Mouse (Mus musculus): ENCODE measurements around the gene Amer2.
A peak's percentile ranks its signal among the peaks of the same experiment; 100 is the strongest.
"Not testable (repeated sequence)": the region's sequence is repeated elsewhere in the genome, so short reads cannot be mapped to it uniquely, and the experiment has no call there.

Amer2 gene

DNA sequence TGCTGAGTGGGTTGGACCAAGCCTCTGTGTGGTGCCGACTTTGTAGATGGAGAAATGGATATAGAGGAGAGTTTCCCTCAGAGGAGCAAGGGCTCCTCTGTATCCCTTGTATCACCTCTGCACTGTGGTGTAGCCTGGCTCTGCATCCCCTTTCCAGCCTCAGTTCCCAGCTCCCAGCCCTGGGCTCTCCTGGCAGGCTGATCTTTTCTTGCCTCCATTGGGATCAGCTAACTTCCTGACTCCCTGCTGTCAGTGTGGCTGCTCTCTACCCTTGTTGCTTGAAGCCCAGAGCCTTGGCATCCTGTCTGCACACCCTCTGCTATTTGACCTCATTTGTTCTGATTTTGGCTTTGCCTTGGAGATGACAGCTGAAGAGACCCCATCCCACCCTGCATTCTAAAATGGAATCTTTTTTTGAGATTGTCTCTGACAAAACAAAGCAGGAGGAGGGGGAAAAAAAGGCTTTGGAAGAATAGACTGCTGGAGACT lies at the start of gene Amer2:
TSS of gene Amer2 (plus strand) at position 439 of the 489 bp plus-strand sequence.
- DNase-seq, result no peak

DNA sequence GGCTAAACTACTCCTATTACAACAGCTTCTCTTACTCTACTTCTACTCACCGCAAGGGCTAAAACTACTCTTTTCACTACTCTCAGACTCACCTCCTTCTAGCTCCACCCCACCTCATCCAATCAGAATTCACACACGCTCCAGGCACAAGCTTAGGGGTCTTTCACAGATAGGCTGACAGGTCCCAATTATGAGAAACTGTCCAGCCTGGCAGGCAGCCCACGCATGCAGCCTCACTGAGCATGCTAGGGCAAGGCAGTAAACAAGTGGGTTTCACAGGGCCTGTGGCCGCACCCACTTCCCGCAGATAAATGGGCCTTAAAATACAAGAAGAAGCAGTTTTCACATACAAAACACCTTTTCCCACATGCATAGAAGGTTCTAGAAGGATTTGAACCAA lies 33.1 kb upstream of the Amer2 start:
- not testable (repeated sequence) for DNase-seq

DNA sequence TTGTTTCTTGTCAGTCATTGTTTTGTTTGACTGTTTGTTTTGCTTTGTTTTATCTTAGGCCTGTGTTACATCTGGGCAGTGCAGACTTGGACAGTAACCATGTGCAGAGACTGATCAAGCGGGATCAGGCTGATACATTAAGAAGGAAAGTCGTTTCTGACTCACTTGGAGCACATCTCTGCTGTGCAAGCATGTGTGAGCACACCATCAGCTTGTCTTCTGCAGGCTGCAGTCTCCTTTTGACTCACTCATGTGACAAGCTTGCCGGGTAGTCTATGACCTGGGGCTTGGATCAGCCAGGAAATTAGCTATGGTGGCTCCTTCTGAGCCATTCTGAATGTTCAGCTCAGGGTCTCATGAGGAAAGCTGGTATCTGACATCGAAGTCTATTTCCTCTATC lies 32.5 kb upstream of the Amer2 start:
- DNase-seq, result no peak

DNA sequence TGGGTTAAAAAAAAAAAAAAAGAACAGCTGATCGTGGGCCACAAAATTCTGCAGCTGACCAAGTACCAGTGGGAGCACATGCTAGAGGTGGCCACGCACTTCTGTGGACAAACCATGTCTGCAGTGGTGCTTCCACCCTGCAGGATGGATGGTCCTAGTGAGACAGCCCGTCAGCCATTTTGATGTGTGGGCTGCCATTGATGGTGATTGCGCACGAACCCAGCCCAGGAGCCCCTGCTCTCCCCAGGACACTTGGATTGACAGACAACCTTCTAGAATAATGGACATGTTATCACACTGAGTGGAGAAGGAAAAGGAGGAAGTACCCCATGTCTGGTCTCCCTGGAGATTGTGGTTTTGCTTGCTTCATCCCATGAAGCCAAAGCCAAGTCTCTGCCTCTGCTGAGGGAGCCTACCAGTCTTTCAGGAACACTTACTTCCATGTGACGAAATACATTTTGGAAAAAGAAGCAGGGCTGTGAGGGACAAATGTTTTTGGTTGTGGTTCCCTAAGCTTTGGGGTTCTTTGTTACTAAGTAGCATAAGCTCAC lies 27.7 kb upstream of the Amer2 start:
- DNase-seq, result no peak

DNA sequence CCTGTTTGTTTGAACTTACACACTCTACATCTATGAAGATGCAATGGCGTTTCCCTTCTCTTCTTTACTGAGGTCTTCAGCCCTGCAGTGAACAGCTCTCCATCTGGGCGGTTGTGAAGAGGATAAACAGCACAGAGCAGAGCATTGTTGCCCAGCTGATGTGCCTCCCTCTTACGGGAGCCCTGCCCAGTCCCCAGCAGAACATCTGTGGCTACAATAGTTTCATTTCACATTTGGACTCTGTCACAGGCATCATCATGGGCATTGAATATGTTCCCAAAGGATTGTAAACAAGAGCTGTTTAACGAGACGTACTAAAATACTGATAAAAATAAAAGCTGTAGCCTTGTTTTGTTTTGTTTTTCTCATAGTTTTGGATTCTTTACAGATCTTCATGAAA lies 14.7 kb upstream of the Amer2 start:
- no peak for DNase-seq

DNA sequence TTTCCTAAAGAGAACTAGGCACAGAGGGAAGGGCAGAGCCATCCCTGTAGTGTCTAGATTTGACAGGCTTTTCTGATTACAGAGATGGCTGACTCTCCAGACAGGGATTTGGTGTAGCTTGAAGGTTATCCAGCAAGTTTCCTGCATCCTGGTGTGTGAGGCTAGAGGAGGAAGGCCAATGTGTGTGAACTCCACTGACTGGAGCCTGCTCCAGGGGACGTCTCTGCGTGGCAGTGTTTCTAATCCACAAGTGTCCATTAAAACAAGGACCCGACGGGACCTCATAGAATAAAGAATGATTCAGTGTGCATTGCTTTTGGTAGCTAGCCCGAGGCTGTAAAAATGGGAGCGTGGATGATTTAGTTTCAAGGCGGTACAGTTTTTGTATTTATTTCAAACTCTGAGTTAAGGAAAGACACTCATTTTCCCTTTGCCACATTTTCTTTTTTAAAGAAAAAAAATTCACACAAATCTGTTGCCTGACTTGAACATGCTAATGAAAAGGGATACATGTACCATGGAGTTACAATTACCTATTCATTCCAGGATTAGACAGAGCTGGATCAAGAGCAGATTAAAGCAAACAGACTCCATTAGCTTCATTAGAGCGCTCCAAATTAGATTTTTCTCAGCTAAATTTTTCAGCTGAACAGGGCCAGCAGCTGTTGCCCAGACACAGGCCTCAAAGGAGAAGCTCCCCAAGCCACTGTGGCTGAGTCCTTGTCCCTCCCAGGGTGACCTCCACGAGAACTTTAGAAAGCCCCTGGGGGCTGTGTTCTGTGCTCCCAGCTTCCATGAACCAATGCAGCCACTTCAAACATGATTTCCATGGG lies 11.5 kb upstream of the Amer2 start:
- DNase-seq, result no peak

DNA sequence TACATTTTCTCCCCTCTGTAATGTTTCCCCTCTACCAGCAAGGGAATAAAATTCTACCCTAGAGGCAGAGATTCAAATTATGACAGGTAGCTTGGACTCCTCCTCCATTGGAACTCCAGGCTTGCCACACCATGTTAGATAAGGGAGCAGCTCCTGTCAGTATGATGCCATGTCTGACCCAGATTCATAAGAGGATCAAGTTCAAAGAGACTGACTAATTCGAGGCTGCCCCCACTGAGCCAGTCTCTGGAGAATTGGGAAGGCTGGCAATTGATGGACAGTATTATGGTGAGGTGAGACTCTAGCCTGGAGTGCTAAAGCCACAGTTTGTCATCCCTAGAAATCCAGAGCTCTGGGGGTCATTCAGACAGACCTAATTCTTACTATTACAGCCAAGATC lies 6.3 kb upstream of the Amer2 start:
- no peak for DNase-seq

DNA sequence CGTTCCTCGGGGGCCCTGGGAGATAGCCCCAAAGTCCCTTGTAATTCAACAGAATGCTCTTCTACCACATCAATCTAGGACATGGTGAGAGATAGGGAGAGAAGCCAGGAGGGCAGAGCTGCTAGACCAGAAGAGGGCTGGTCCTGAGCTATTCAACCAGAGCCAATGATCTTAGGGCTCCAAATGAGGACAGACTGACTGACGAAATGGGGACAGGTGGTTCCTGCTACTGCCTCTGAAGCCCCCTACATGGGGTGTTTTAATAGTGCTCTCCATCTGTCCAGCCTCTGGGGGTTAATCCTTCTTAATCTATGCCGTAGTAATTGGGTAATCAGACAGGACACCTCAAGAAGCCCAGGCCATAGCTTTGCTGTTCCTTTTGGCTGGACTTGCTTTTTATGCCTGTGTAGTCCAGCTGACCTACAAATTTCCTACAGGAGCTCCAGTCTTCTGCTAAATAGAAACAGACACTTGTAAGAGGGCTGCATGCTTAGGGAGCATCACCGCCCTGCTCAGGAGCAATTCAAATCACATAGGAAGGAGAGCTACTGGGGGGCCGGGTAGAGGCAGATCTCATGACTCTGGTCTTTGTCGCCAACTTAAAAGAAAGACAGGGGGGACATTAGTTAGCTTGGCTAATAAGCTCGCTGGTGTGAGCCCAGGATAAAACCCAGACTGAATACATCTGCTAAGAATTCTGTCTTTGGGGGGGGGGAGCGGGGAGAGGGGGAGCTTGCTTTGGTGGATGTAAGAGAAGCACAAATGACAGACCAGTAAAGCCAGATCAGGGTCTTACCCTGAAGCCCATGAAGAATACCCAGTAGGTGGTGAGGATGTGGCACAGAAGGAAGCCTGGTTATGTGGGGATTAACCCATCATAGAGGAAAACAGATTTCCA lies 4.0 kb upstream of the Amer2 start:
- DNase-seq, result no peak

DNA sequence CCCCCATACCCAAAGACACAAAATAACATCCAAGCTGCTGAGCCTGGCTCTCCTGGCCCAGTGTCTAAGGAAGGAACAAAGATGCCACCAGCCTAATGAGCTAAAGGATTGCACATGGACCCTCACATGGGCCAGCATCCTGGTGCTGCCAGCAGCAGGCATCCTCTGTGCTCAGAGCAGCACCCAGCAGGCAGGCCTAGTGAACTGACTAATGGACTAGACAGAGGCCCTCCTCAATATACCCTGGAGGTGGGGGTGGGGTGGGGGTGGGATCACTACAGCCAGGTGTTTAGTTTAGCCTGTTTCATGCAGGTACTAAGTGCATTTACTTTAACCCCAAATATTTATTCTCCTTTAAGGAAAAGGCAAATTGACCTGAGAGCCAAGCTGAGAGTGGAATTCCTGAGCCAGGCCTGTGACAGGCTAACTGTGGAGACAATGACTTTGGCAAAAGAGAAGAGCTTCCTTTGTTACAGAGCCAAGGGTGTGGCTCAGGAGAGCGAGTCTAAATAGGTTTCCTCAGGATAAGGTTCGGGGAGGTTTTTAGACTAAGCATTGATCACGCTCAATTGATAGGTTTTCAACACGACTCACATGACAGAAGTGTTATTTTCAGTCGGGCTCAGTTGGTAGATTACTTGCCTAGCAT lies 3.3 kb upstream of the Amer2 start:
- DNase-seq, result no peak

DNA sequence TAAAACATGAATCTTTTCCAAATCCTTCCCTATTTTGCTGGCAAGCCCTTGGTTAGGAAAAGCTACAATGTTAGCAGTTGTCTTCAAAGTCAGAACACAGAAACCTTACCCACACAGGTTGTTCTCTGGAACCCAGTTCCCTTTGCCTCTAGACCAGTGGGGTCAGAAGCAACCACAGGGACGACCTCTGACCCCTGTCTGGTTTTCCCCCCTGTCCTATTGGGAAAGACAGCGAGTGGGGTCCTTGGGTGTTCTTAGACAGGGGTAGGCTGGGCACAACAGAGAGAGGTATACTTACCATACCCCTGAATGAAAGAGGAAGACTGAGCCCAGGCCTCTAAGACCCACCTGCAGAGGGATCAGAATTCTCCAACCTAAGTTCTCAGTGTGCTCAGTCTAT lies 4.0 kb downstream of the Amer2 start:
- no peak for DNase-seq

DNA sequence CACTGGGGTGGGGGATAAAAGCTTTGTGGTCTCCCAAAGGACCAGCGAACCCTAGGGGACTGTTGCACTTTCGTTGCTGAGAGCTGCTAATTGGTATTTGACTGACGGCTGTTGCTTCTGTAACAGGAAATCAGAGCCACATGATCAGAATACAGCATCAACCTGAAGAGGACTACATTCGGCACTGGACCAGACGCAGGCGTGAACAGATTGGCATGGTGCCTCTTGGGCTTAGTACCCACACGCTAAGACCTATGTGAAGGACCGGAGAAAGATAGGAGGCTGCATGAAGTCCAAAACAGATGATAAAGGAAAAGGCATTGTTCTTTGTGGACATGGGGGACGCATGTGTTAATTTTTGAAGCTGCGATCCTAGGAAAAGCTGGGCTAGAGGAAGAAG lies 4.5 kb downstream of the Amer2 start:
- no peak for DNase-seq

DNA sequence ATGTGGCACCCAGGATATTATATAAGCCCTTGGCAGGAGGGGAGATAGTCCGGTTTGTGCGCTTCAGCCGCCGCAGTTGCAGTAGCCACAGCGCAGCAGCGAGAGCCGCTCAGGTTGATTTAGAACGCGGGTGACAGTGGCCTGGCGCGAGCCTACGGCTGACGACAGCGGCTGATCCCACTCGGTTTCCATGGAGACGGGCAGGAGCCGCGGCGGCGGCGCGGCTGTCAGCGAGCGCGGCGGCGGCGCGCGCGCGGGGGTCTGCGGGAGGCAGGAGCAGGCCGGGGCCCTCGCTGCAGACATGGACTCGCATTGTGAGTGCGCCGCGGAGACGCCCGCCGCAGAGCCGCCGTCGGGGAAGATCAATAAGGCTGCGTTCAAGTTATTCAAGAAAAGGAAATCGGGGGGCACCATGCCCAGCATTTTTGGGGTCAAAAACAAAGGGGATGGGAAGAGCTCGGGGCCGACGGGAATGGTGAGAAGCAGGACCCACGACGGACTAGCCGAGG lies 5.1 kb downstream of the Amer2 start:
- DNase-seq, result peak; percentile 9

DNA sequence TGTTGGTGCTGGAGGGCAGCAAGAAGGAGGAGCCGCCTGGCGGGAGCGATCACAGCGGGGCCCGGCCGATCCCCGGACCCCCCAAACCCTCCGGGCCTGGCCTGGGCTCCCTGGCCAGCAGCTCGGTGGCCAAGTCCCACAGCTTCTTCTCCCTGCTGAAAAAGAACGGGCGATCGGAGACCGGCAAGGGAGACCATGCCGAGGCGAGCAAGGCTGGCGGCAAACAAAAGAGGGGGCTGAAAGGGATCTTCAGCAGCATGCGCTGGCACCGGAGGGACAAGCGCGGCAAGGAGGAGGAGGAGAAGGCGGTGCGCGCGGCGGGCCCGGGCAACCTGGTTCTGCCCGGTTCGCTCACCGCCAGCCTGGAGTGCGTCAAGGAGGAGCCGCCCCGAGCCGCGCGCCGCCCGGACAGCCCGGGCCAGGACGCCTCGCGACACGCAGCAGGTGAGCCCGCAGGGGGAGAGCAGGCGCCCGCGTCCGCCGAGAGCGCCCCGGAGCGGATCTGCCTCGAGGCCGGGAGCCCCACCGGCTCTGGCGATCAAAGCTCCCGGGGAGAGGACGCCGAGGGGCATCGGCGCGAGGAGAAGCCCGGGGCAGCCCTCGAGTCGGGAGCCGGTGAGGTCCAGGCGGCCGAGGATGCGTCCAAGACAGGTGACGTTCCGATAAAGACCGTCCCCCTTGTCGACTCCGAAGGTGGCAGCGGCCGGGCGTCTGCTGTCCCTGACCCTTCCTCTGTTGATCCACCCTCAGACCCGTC lies 5.7 kb downstream of the Amer2 start:
- DNase-seq, result no peak

DNA sequence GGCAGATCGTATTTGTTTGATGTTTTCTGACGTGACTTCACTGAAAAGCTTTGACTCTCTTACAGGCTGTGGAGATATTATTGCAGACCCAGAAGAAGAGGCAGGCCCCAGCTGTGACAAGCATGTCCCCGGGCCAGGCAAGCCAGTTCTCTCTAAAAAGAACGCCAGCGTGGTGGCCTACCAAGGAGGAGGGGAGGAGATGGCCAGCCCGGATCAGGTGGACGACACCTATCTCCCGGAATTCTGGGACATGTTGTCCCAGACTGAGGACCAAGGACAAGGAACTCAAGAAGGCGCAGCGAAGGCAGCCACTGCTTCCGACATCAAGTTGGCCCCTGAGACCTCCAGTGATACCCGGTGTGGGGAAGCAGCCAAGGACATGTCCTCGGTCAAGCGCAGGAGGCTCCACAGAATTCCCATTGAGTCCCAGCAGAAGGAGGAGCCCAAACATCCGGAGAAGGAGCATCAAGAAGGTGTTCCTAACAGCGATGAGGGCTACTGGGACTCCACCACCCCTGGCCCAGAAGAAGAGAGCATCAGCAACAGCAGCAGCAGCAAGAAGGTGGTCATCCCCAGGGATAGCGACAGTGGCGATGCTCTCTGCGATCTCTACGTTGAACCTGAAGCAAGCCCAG lies 6.4 kb downstream of the Amer2 start:
- DNase-seq, result no peak

DNA sequence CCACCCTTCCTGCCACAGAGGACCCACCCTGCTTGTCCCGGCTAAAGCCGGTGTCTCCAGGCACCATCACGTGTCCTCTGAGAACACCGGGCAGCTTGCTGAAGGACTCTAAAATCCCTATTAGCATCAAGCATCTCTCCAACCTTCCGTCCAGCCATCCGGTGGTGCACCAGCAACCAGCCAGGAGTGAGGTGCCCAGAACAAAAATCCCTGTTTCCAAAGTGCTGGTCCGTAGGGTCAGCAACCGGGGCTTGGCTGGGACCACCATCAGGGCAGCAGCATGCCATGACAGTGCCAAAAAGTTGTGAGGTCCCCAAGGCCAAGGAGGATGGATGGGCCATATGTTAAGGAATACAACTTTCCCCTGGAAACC lies 6.9 kb downstream of the Amer2 start:
- DNase-seq, result no peak

DNA sequence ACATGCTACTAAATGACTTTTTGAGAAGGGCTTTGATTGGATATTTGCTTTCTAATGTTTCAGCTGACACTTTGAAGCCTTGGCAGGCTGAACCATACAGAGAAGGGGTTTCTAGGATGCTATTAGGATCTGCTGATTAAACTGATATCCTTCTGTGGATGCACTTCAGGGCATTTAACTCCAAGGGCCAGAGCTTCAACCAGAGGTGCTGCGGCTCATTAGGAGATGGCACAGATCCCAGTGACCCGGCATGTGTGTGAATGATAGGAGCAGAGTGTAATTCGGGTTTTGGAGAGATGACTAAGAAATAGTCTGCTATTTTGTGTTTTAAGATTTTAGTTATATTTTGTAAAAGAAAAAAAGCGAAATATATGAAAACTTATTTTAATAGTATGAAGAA lies 8.6 kb downstream of the Amer2 start:
- DNase-seq, result no peak

DNA sequence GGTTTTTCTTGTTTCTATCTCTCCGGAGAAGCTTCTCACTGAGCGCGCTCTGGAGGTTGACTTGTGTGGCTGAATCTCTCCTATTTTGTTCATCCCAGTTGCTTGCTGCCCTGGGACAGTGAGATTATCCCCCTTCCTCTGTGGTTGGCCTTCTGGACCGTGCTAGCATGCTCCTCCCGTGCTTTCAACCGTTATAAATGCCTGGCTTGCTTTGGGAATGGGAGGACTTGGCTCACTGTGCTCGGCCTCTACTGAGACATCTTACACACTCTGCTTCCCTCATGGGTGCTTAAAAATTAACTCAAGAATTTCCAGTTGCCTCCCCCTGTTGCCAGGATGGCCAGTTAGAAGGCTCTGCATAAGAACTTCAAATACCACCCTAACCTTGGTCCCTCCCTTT lies 10.8 kb downstream of the Amer2 start:
- peak; percentile 8 for DNase-seq

DNA sequence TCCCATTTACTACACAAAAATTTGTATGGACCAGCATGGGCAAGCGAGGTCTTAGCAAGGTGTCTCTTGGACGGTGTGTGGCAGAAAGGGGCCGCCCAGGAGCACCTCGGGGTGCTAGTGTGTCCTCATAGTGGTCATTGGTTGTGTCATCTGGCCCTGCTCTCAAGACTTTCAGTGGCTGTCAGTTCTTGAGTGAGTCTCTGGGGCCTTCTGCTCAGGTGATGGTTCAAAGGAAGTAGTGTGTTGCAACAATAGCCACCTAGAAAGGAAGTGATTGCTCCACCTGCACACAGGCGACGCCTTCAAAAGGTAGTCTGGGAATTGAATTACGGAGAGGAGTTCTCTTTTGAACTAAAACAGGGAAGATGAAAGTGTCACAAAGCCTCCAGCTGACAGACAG lies 11.2 kb downstream of the Amer2 start:
- DNase-seq, result no peak

DNA sequence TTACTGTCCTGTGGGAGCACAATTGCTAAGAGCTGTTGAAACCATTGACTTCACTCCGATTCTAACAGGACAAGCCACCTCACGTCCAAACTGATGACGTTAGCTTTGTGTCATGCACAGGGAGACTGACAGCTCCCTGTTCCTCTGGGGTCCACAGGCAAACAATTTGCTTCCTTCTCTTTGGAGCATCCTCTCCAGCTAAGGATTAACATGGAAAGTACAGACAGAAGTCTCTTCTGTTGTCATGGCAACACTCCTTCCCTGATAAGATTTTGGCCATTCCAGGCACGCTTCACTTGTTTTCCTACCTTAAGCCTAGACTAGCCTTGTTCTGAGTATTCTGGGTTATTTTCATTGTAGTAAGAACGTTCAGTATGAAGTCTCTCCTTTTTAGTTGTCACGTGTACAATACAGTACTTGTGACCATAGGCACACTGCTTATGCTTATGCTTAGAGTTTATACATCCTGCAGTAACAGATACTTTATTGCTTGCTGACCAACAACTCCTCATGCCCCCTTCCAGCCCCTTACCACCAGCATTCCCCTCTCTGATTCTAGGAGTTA lies 12.1 kb downstream of the Amer2 start:
- DNase-seq, result no peak

DNA sequence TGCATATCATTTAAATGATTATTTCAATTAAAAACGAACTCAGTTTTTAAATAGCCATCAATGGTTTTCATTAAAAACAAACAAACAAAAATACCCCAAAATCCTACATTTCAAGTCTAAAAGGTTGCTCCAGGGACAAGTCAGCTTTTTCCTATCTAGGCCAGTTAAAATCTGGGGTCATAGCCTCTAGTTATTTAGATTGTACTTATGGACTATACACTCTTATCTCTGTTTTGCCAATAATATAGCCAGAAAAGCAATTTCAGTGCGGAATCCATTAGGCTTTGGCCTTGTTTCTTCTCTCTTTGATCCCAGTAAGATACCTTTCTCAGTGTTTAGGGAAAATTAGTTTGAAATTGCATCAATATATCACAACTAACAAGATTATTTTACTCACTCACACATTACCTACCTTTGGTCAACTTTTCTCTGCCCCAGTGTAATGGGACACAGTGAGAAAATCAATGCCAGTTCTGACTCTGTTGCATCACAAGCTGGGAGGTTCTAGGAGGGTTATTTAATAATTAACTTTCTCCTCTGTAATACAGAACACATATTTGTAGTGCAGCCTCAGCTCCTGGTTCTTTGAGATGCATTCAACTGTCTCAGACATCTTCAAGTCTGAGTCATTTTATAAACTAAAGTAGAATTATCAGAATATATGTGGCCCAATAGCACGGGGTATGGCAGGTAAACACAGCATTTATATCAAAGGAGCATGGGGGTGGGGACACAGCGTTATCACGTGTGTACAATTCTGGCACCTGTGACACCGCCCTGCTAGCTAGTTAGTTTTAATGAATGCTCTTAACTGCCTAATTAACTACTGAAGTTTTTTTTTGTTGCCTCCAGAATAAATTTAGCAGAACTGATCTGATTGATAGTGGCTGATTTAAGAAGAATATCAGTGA lies 13.8 kb downstream of the Amer2 start:
- DNase-seq, result peak; percentile 7

Measured in kidney, adult 11 months (tissue).